Mouse (Mus musculus) heart, adult 9 months (tissue): ENCODE data around the gene Slc25a24.

Source experiments
- DNase-seq, 2 experiments: peaks; one replicate each; pipeline ENCODE4 v3.0.0; 2022; ENCODE audit warnings: low spot score in 2 of 2

Slc25a24 gene

DNA sequence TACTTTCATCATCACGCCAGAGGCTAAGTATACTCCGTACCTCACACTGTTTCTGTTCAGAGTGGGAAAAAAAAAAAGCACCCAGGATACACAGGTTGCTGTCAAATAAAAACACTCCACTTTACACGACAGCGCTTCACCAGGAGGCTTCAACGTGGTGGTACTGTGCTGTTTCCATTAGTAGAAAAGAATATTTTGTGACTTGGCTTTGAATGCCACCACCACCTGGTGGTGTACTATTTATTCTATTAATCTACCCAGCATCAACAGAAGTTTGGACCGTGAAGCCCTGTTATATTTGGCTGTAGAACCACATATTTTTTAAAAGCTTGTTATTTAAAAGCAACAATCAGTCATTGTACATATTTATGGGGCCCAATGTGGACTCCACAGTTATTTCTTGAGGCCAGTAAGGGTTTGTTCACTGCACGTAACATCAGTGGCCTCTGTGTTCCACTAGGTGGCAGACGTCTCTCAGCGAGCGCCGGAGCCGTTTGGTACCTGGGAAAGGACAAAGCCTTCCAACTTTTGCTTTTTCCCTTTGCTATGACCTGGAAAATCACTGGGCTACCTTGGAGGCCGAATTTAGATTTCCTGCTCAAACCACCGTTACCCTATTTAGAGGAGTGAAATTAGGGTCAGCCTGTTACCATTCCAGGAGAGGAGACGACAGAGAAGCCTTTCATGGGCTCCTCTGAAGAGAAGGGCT is 48.3 kb downstream of the Slc25a24 start:
- DNase-seq, result peak; percentile 48 to 66

- DNase-seq, result no peak
Observed at GRCm38 (mm10) chr3:109174394-109174793, 51.4 kb downstream of the Slc25a24 start.

DNA sequence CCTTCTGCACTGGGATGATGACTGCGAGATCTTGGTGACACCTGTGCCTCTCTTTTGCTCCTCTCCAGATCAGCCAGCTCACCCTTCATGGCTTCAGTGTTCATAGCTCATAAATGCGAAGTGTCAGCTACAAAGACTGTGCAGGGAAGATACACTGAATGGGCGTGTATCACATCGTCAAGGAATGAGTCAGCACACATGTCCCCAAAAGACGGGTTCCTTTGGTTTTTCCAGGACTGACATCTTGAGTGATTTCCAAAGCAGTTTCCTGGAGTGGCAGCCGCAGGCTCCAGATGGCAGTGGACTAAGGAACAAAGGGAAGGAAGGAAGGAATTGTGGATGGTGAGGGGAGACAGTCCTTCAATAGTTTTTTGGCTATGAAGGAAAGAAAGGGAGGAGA is 55.8 kb downstream of the Slc25a24 start:
- no peak for DNase-seq

DNA sequence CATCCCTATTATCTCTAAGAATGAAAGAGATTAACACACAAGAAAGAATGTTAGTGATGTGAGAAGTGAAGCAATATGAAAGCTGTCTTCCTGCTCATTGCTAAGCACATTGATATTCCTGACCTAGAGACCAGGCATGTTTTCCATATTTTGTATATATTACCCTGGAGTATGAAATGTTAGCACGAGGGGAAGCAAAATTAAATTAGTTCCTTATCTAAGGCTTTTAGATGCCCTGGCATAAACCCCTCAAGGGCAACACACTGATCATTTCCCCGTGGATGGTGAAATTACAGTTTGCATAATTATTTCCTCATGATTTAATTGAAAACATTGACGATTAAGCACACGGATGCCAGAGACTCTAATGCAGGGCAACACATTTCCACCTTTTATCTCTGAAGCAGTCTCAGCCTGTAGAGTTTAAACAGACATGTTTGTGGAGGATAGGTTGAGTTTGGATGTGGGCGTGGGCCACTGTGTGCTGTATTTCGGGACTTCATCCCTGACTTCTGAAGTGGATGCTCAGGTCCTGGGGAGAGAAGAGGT is 56.7 kb downstream of the Slc25a24 start:
- no peak for DNase-seq

GRCm38 (mm10) chr3:109196166-109196565 is 73.2 kb downstream of the Slc25a24 start:
- DNase-seq, result no peak

DNA sequence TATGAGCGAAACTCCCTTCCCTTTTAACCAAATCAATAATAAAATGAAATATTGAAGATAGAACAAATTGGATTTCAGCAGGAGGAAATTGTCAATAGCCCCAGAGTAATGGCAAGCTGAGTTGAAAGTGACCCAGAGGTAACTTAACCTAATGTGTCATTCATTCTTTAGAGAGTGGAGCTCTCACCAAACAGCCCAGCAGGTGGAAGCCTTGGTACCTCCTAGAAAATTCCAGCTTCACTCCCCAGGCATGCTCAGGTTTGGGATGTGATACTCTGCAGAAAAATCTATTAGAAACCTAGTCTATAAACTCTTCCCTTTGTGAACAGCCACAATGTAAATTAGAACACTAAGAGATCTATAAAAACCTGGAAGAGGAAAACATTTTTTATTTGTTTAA is 76.3 kb downstream of the Slc25a24 start:
- peak in 1 of 2 experiments; percentile 4 for DNase-seq

DNA sequence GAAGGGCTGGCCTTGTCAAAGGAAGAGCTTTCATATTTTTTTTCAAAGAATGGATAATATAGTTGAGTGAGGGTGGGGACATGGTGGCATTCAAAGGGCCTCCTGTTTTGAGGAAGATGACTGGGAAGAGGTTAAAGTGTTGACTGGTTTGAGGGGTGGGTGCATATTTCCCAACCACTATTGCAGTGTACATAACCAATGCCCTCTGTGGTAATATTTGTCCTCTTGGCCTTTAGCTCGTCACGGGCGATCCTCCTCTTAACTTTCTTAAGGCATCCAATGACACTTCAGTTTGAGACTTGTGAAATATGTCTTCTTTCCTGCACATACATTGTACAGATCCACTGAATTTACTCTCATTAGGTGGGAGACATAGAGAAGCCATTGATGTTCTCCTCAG is 89.4 kb downstream of the Slc25a24 start:
- DNase-seq, result no peak

- no peak for DNase-seq
Observed at GRCm38 (mm10) chr3:109216352-109216751, 93.4 kb downstream of the Slc25a24 start.
